Mouse (Mus musculus) forebrain, embryonic 16.5 days (tissue): ENCODE data around the gene Ankrd1. TPM values are rescaled to one million over a fixed set of nuclear protein-coding genes. Genes with fewer than 3 reads are reported as not detected.
A peak's percentile ranks its signal among the peaks of the same experiment; 100 is the strongest.

Experiments
- ATAC-seq: fragments of 200-750 bp; cut with Nextera tagmentation; 2 replicates; pipeline ENCODE4 v1.8.0; 2017; ENCODE audit warnings: mild to moderate bottlenecking, moderate library complexity
- H3K27ac ChIP-seq: fragments of 300-500 bp; sonication (generic); 2 replicates; pipeline ENCODE4 v1.5.1; 2014; ENCODE audit warnings: low read length, control low read depth
- H3K27me3 ChIP-seq: fragments of 300-500 bp; sonication (generic); replicated peaks from 2 replicates; pipeline ENCODE4 v1.6.1; 2014; ENCODE audit warnings: low read length; ENCODE audit not compliant: control insufficient read depth, insufficient read depth
- H3K36me3 ChIP-seq: fragments of 300-500 bp; sonication (generic); 2 replicates; pipeline ENCODE4 v1.6.1; 2014; ENCODE audit not compliant: control insufficient read depth, insufficient read depth
- H3K4me1 ChIP-seq: fragments of 300-500 bp; sonication (generic); replicated peaks from 2 replicates; pipeline ENCODE4 v1.6.1; 2014; ENCODE audit warnings: low read length; ENCODE audit not compliant: control insufficient read depth, insufficient read depth
- H3K4me2 ChIP-seq: fragments of 300-500 bp; sonication (generic); 2 replicates; pipeline ENCODE4 v1.6.1; 2014; ENCODE audit warnings: mild to moderate bottlenecking, low read length, control low read depth
- H3K4me3 ChIP-seq: fragments of 300-500 bp; sonication (generic); replicated peaks from 2 replicates; pipeline ENCODE4 v1.5.1; 2014; ENCODE audit warnings: mild to moderate bottlenecking, low read length, control low read depth
- H3K9ac ChIP-seq: fragments of 300-500 bp; sonication (generic); replicated peaks from 2 replicates; pipeline ENCODE4 v1.6.1; 2014; ENCODE audit warnings: low read depth, low read length, control low read depth
- H3K9me3 ChIP-seq: fragments of 300-500 bp; sonication (generic); 2 replicates; pipeline ENCODE4 v1.6.1; 2016; ENCODE audit warnings: low read length; ENCODE audit not compliant: control insufficient read depth
- WGBS: fragments of 180-500 bp; shearing (Covaris S2); extraction: QIAGEN DNeasy Blood & Tissue Kit; methylation state at CpG from one replicate; pipeline ENCODE4 v1.1.7; 2014; 5-methylcytosine and 5-hydroxymethylcytosine counted together
- polyA plus RNA-seq: library from polyadenylated mRNA; unstranded; fragments of >200 nt; fragmentation: Nextera tagmentation; extraction: Ambion mirVana; gene quantifications from 2 replicates; pipeline ENCODE4 v1.2.1, GENCODE M21; 2015

Gene Ankrd1
- polyA plus RNA-seq, 1 experiment from 2014 or later = not detected

- 24% methylated on average over 17 of the region's 17 CpGs for WGBS
- no peak overlapping the region for H3K27ac ChIP-seq
- ATAC-seq = 0 out of 2 replicates have a peak, but pooled peaks have one; percentile 38
- no peak overlapping the region; the same call in 1 of the 2 replicates for H3K9ac ChIP-seq
- H3K27me3 ChIP-seq = no peaks in the 10 kb centered on the region
- no peaks in the 10 kb centered on the region for H3K9me3 ChIP-seq
- H3K4me2 ChIP-seq = peak overlapping the region; percentile 50
- H3K4me3 ChIP-seq = peak overlapping the region; percentile 28
- no peaks in the 10 kb centered on the region; the same call in 1 of the 2 replicates for H3K4me1 ChIP-seq
- no peaks in the 10 kb centered on the region for H3K36me3 ChIP-seq
Measured at GRCm38 (mm10) chr19:36112007-36112406, 7.9 kb downstream of the Ankrd1 start.

GRCm38 (mm10) chr19:36111054-36111895 is 8.6 kb downstream of the Ankrd1 start:
- Histone ChIP-seq H3K4me1 (no peaks in the 10 kb centered on the region; the same call in 1 of the 2 replicates), H3K9me3 (no peaks in the 10 kb centered on the region), H3K9ac (no peak overlapping the region), H3K27ac (no peak overlapping the region), H3K4me2 (peak overlapping the region; percentile 50), H3K27me3 (no peaks in the 10 kb centered on the region), H3K36me3 (no peaks in the 10 kb centered on the region), H3K4me3 (peak overlapping the region; percentile 1; the same call in 1 of the 2 replicates)
- peak; percentile 47 for ATAC-seq
- 27% methylated on average over 7 of the region's 7 CpGs for WGBS

- no peaks in the 10 kb centered on the region for H3K27me3 ChIP-seq
- H3K9me3 ChIP-seq = no peaks in the 10 kb centered on the region
- no peak overlapping the region for H3K4me2 ChIP-seq
- ATAC-seq = 0 out of 2 replicates have a peak, but pooled peaks have one; percentile 21
- WGBS = 57% methylated on average over 7 of the region's 7 CpGs
- H3K9ac ChIP-seq = no peak overlapping the region
- H3K4me1 ChIP-seq = no peaks in the 10 kb centered on the region; the same call in 1 of the 2 replicates
- peaks cover 3% of the 10 kb centered on the region; the same call in 1 of the 2 replicates for H3K36me3 ChIP-seq
- no peak overlapping the region for H3K27ac ChIP-seq
- no peak overlapping the region for H3K4me3 ChIP-seq
Measured at GRCm38 (mm10) chr19:36110465-36110864, 9.4 kb downstream of the Ankrd1 start.

GRCm38 (mm10) chr19:36109318-36109944 is 10.5 kb downstream of the Ankrd1 start:
- Histone ChIP-seq H3K27me3 (no peaks in the 10 kb centered on the region), H3K4me3 (no peak overlapping the region), H3K9ac (no peak overlapping the region), H3K27ac (no peak overlapping the region), H3K9me3 (no peaks in the 10 kb centered on the region), H3K4me2 (no peak overlapping the region), H3K4me1 (no peaks in the 10 kb centered on the region; the same call in 1 of the 2 replicates), H3K36me3 (peaks cover 5% of the 10 kb centered on the region)
- ATAC-seq = no peak
- 69% methylated on average over 26 of the region's 26 CpGs for WGBS

GRCm38 (mm10) chr19:36103909-36104308 is 16.0 kb downstream of the Ankrd1 start:
- H3K27me3 ChIP-seq = no peaks in the 10 kb centered on the region
- no peak overlapping the region for H3K4me3 ChIP-seq
- WGBS = 91% methylated on average over 5 of the region's 5 CpGs
- H3K4me1 ChIP-seq = no peaks in the 10 kb centered on the region
- ATAC-seq = no peak
- no peaks in the 10 kb centered on the region for H3K9me3 ChIP-seq
- H3K27ac ChIP-seq = no peak overlapping the region
- no peak overlapping the region for H3K4me2 ChIP-seq
- peaks cover 10% of the 10 kb centered on the region for H3K36me3 ChIP-seq
- H3K9ac ChIP-seq = no peak overlapping the region

- WGBS = 87% methylated on average over 7 of the region's 7 CpGs
- Histone ChIP-seq H3K27me3 (no peaks in the 10 kb centered on the region), H3K27ac (no peak overlapping the region), H3K36me3 (peaks cover 11% of the 10 kb centered on the region), H3K9ac (no peak overlapping the region), H3K4me2 (no peak overlapping the region), H3K4me1 (no peaks in the 10 kb centered on the region), H3K9me3 (no peaks in the 10 kb centered on the region), H3K4me3 (no peak overlapping the region)
- no peak for ATAC-seq
Measured at GRCm38 (mm10) chr19:36098916-36099315, 21.0 kb downstream of the Ankrd1 start.

GRCm38 (mm10) chr19:36098265-36098664 is 21.6 kb downstream of the Ankrd1 start:
- Histone ChIP-seq H3K9me3 (no peaks in the 10 kb centered on the region), H3K36me3 (peaks cover 15% of the 10 kb centered on the region), H3K27ac (no peak overlapping the region), H3K9ac (no peak overlapping the region), H3K4me2 (no peak overlapping the region), H3K27me3 (no peaks in the 10 kb centered on the region), H3K4me3 (no peak overlapping the region), H3K4me1 (no peaks in the 10 kb centered on the region)
- ATAC-seq = peak; percentile 72
- 100% methylated on average over 1 of the region's 1 CpGs for WGBS

GRCm38 (mm10) chr19:36097194-36097593 is 22.7 kb downstream of the Ankrd1 start:
- 96% methylated on average over 3 of the region's 3 CpGs for WGBS
- H3K27me3 ChIP-seq = no peaks in the 10 kb centered on the region
- no peak overlapping the region for H3K27ac ChIP-seq
- no peak overlapping the region for H3K4me3 ChIP-seq
- no peaks in the 10 kb centered on the region for H3K4me1 ChIP-seq
- peaks cover 15% of the 10 kb centered on the region for H3K36me3 ChIP-seq
- H3K9me3 ChIP-seq = no peaks in the 10 kb centered on the region
- H3K9ac ChIP-seq = no peak overlapping the region
- H3K4me2 ChIP-seq = no peak overlapping the region
- ATAC-seq = no peak

GRCm38 (mm10) chr19:36090781-36091180 is 29.1 kb downstream of the Ankrd1 start:
- Histone ChIP-seq H3K9me3 (no peaks in the 10 kb centered on the region), H3K36me3 (peaks cover 18% of the 10 kb centered on the region), H3K4me2 (no peak overlapping the region), H3K9ac (no peak overlapping the region), H3K27me3 (no peaks in the 10 kb centered on the region), H3K4me1 (no peaks in the 10 kb centered on the region), H3K4me3 (no peak overlapping the region), H3K27ac (no peak overlapping the region)
- peak; percentile 58; the same call in 1 of the 2 replicates for ATAC-seq
- WGBS = 46% methylated on average over 5 of the region's 5 CpGs
